Mouse (Mus musculus) C2C12 (cell line): ENCODE results near the gene Gpr162. TPM values are rescaled to one million over a fixed set of nuclear protein-coding genes. Genes with fewer than 3 reads are reported as not detected.
A peak's percentile ranks its signal among the peaks of the same experiment; 100 is the strongest.
"Not testable (repeated sequence)": the region's sequence is repeated elsewhere in the genome, so short reads cannot be mapped to it uniquely, and the experiment has no call there.

ENCODE experiments used
- H3K27me3 ChIP-seq: one replicate; pipeline ENCODE4 v1.6.1; 2011; ENCODE audit not compliant: control insufficient read depth, insufficient read depth, insufficient read length
- H3K36me3 ChIP-seq: one replicate; pipeline ENCODE4 v1.6.1; 2011; ENCODE audit not compliant: control insufficient read depth, insufficient read depth
- H3K4me3 ChIP-seq: one replicate; pipeline ENCODE4 v1.5.1; 2011; ENCODE audit warnings: mild to moderate bottlenecking, control low read depth; ENCODE audit not compliant: poor library complexity, insufficient read depth, severe bottlenecking
- H3K79me2 ChIP-seq: one replicate; pipeline ENCODE4 v1.6.1; 2011; ENCODE audit not compliant: control insufficient read depth, insufficient read depth
- H3K79me3 ChIP-seq: one replicate; pipeline ENCODE4 v1.6.1; 2011; ENCODE audit warnings: low read depth, control low read depth
- H3ac ChIP-seq: one replicate; pipeline ENCODE3; 2011; ENCODE audit warnings: low read depth; ENCODE audit not compliant: control insufficient read depth, insufficient read length
- CEBPB ChIP-seq: IDR thresholded peaks from one replicate; pipeline ENCODE4 v1.6.1; 2011; ENCODE audit warnings: low read depth, mild to moderate bottlenecking, control low read depth, moderate library complexity
- CTCF ChIP-seq: IDR thresholded peaks from one replicate; pipeline ENCODE4 v1.5.1; 2011; ENCODE audit not compliant: control insufficient read depth, insufficient read depth, insufficient read length
- FOSL1 ChIP-seq: IDR thresholded peaks from one replicate; pipeline ENCODE4 v1.8.0; 2011; ENCODE audit warnings: mild to moderate bottlenecking, low read length; ENCODE audit not compliant: poor library complexity, insufficient read depth, severe bottlenecking
- MAX ChIP-seq: IDR thresholded peaks from one replicate; pipeline ENCODE4 v1.6.1; 2011; ENCODE audit warnings: mild to moderate bottlenecking, control low read depth
- MYOD1 ChIP-seq: IDR thresholded peaks from one replicate; pipeline ENCODE4 v1.6.1; 2011; ENCODE audit warnings: low read depth; ENCODE audit not compliant: control insufficient read depth, insufficient read length
- MYOG ChIP-seq: IDR thresholded peaks from one replicate; pipeline ENCODE4 v1.6.1; 2011; ENCODE audit not compliant: control insufficient read depth, insufficient read length; ENCODE audit errors: extremely low read depth
- USF1 ChIP-seq: IDR thresholded peaks from one replicate; pipeline ENCODE4 v1.6.1; 2011; ENCODE audit warnings: low read depth, mild to moderate bottlenecking, control low read depth, moderate library complexity
- polyA plus RNA-seq: library from polyadenylated mRNA; unstranded; fragments of >200 nt; fragmentation: generic; extraction: Trizol; gene quantifications from one replicate; pipeline ENCODE4 v1.2.1, GENCODE M21; 2012; ENCODE audit warnings: missing spikeins

Gene Gpr162
- polyA plus RNA-seq, 1 experiment, result 0.05 TPM

DNA sequence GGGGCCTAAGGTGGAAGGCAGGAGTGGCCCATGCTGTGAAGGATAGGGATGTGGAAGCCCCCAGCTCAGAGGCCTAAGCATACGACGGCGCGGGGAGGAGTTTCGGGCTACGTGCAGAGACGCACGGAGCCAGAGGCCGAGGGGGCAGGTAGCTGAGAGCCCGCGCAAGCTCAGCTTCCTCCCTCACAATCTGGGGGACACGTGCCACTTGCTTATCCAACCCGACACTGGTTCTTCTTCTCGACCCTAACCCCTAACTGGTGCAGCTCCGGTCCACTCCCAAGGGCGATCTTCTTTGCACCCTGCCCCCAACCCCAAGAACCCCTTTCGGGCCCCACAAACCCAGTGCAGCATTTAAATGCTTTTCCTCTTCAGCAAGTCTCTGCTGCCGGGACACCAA is 50.3 kb downstream of the Gpr162 start:
- Histone ChIP-seq H3K27me3 (no peaks in the 10 kb centered on the region), H3ac (peak overlapping the region; percentile 86), H3K79me2 (peaks cover 38% of the 10 kb centered on the region), H3K4me3 (peak overlapping the region; percentile 94), H3K36me3 (peaks cover 64% of the 10 kb centered on the region), H3K79me3 (peaks cover 31% of the 10 kb centered on the region)
- no peak for TF ChIP-seq FOSL1
- TF ChIP-seq MYOG, result no peak
- no peak for TF ChIP-seq MYOD1
- TF ChIP-seq MAX, result peak; percentile 17
- no peak for TF ChIP-seq CTCF
- peak; percentile 28 for TF ChIP-seq USF1

DNA sequence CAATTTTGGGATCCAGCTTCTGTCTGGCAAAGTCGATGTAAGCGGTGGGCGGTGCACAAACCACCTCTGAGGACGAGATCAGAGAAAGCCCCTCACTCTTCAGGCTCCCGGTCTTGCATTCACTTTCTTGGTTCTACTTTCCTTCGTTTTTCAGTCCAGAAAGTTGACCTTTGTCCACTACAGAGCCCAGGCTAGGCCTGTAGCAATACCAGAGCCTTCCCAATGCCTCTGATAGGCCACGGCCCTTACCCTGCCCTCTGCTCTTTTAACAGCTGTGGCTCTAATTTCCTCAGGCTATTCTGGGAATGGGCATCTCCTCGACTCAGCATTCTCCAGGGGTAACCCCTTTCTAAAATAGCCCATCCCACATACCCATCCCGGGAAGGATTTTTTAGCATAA is 50.9 kb downstream of the Gpr162 start:
- Histone ChIP-seq H3K79me2 (peaks cover 38% of the 10 kb centered on the region), H3K27me3 (no peaks in the 10 kb centered on the region), H3K79me3 (peaks cover 31% of the 10 kb centered on the region), H3K36me3 (peaks cover 58% of the 10 kb centered on the region), H3K4me3 (peak overlapping the region; percentile 94), H3ac (peak overlapping the region; percentile 86)
- TF ChIP-seq CTCF (no peak), MYOG (no peak), MAX (no peak), USF1 (no peak), FOSL1 (no peak), CEBPB (no peak), MYOD1 (no peak)

DNA sequence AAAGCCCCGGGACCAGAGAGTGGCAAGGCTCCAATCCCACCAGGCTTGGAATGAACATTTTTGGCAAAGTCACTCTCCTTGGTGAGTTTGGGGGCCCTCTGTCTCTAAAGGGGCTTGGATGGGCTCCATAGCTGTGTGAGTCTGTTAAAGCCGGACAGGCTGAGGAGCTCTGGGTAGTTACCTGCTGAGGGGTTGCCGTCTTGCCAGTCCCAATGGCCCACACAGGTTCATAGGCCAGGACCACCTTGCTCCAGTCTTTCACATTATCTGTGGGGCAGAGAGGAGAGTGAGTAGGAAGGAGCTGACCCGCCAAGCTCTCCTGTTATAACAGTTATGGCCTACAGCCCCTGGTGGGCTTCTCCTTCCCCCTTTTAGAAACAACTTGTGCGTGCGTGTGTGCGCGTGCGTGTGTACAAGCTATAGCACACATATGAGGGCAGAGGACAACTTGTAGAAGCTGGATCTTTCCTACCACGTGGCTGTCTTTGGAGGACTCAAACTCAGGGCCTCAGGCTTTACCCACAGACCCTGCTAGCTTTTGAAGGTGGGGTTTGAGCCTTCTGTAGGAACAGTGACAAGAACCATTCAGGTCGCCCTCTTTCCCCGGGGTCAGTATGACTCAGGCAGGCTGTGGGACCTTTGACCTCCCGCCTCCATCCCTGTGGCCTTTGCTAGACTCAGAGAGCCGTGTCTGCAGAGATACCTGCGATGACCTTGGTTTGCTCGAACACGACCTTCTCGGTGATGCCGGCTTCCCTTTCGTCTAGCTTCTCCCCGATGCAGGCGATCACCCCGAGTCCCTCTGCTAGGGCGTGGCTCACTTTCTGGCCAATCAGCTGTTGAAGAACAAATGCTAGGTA is 51.9 kb downstream of the Gpr162 start:
- Histone ChIP-seq H3K79me2 (peaks cover 38% of the 10 kb centered on the region), H3K79me3 (peaks cover 31% of the 10 kb centered on the region), H3ac (no peak overlapping the region), H3K27me3 (no peaks in the 10 kb centered on the region), H3K36me3 (peaks cover 48% of the 10 kb centered on the region), H3K4me3 (peak overlapping the region; percentile 94)
- TF ChIP-seq FOSL1 (no peak), MYOD1 (no peak), USF1 (no peak), CTCF (no peak), MAX (no peak), CEBPB (no peak)

DNA sequence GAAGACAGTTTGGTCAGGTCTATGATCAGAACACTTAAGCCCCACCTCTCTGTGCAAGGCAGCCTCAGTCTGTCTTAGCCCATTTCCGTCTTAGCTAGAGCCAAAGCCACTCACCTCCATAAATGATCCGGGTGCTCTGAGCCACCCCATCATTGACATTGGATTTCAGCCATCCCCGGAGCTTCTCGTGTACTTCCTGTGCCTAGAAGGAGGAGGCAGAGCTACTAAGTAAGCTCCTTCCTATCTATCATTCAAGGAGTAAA is 52.4 kb downstream of the Gpr162 start:
- peaks cover 46% of the 10 kb centered on the region for H3K36me3 ChIP-seq
- H3K79me2 ChIP-seq, result peaks cover 38% of the 10 kb centered on the region

DNA sequence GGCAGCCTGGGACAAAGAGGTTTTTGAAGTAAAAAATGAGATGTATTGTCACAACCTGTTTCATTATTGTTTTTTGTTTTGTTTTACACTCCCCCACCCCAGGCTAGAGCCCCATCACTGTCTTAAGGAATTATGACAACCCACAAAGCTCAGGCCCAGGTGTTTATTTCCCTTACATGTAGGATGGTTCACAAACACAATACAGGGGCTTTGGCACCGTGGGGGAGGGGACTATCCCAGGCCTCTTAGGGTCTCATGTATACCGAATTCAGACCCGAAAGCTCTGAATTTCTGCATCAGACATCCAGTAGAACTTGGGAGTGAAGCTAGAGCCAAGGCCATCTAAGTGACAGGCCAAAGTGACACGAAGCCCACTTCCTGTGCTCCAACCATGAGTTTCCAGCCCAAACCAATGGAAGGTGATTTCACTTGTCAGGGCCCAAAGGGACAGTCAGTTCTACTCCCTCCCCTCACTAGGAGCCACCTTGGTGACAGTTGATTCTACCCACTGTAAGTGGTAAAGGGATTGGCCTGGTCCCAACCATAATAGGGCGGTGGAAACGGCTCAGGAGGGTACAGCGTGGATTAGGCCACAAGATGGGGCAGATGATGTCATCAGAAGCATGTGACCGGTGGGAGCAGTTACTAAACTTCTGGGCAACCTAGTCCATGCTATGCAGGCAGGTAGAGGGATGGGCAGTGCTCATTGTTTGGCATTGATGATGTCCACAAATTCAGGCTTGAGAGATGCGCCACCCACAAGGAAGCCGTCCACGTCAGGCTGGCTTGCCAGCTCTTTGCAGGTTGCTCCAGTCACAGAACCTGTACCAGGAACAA is 53.0 kb downstream of the Gpr162 start:
- not testable (repeated sequence) for H3K4me3 ChIP-seq, H3ac ChIP-seq, H3K27me3 ChIP-seq
- H3K36me3 ChIP-seq, result peaks cover 42% of the 10 kb centered on the region
- peaks cover 31% of the 10 kb centered on the region for H3K79me3 ChIP-seq
- peaks cover 38% of the 10 kb centered on the region for H3K79me2 ChIP-seq

More for the DNA sequence above, 52.4 kb downstream of the Gpr162 start:
- H3K27me3 ChIP-seq, result no peaks in the 10 kb centered on the region
- no peak overlapping the region for H3K4me3 ChIP-seq
- H3ac ChIP-seq, result no peak overlapping the region
- TF ChIP-seq MYOD1 (no peak), CTCF (no peak), MYOG (no peak), USF1 (no peak), MAX (no peak), CEBPB (no peak), FOSL1 (no peak)
- peaks cover 31% of the 10 kb centered on the region for H3K79me3 ChIP-seq

DNA sequence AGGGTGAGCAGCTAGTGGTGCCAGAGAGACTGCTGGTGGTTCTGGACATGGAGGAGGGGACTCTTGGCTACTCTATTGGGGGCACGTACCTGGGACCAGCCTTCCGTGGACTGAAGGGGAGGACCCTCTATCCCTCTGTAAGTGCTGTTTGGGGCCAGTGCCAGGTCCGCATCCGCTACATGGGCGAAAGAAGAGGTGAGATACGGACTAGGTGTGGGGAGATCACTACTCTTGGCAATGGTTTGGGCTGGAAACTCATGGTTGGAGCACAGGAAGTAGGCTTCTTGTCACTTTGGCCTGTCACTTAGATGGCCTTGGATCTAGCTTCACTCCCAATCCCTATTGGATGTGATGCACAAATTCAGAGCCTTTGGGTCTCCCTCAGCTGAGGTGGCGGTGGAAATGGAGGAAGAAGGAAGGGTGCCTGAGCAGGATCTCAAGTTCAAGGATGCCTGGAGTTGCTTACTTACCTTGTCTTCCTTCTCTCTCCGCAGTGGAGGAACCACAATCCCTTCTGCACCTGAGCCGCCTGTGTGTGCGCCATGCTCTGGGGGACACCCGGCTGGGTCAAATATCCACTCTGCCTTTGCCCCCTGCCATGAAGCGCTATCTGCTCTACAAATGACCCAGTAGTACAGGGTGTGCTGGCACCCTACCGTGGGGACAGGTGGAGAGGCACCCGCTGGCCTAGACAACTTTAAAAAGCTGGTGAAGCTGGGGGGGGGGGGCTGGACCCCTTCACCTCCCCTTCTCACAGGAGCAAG is 53.8 kb downstream of the Gpr162 start:
- no peak for TF ChIP-seq FOSL1
- no peak for TF ChIP-seq MAX
- TF ChIP-seq USF1, result no peak
- no peak for TF ChIP-seq MYOG
- TF ChIP-seq CEBPB, result no peak
- no peak for TF ChIP-seq CTCF
- no peak for TF ChIP-seq MYOD1
- Histone ChIP-seq H3K79me2 (peaks cover 38% of the 10 kb centered on the region), H3K36me3 (peaks cover 34% of the 10 kb centered on the region)

More for the DNA sequence above, 53.8 kb downstream of the Gpr162 start:
- H3K79me3 ChIP-seq, result peaks cover 31% of the 10 kb centered on the region
- peak overlapping the region; percentile 49 for H3K4me3 ChIP-seq
- H3ac ChIP-seq, result peak overlapping the region; percentile 38
- no peaks in the 10 kb centered on the region for H3K27me3 ChIP-seq
